9 mouse cellular contexts compared by ENCODE assay signal in genomic region chr19:15837715-15838175, GRCm38 (mm10).
DNase-seq lines count a peak whose midpoint lies in the region; ATAC-seq lines count a peak whose summit lies in the region.
"Had no signal": no experiment of that assay in that cellular context is flagged by ENCODE, and none has a peak within 500 bp of the region (broad histone marks: within the 10 kb centered on the region; RNA-seq: fewer than 3 reads in every experiment).

No protein-coding gene starts in this region.

- no peak overlapping the region for H3K4me3 ChIP-seq in heart, embryonic 12.5 days
- H3K4me3 ChIP-seq in intestine, embryonic 16.5 days (ENCODE audit: low read length): no peak overlapping the region
- H3K4me3 ChIP-seq: myocyte had no signal

- WGBS in heart, embryonic 12.5 days: 21% methylated on average over 1 of the region's 1 CpGs
- 10% methylated on average over 1 of the region's 1 CpGs for WGBS in intestine, embryonic 16.5 days

- no peaks in the 10 kb centered on the region for H3K36me3 ChIP-seq in heart, embryonic 12.5 days
- no peaks in the 10 kb centered on the region for H3K36me3 ChIP-seq in intestine, embryonic 16.5 days (ENCODE audit: control insufficient read depth, insufficient read depth, low read length)

- no peak overlapping the region for H3K27ac ChIP-seq in heart, embryonic 12.5 days (ENCODE audit: poor library complexity, severe bottlenecking)
- H3K27ac ChIP-seq in intestine, embryonic 16.5 days (ENCODE audit: low read length): no peak overlapping the region

- peaks cover 13% of the 10 kb centered on the region; the same call in 1 of the 2 replicates for H3K4me1 ChIP-seq in heart, embryonic 12.5 days (replicated peaks)
- peaks cover 8% of the 10 kb centered on the region; the same call in 1 of the 2 replicates for H3K4me1 ChIP-seq in intestine, embryonic 16.5 days (ENCODE audit: control insufficient read depth, insufficient read depth, low read length)

- ATAC-seq in heart, embryonic 12.5 days (ENCODE audit: insufficient number of reproducible peaks, low FRiP score): no peak
- ATAC-seq in intestine, embryonic 16.5 days: peak; percentile 70
- ATAC-seq in megakaryocyte progenitor cell, adult 5-6 weeks (replicated peaks; ENCODE audit: poor library complexity): peak; percentile 82
- no peak for ATAC-seq in erythroid progenitor cell, adult 5-6 weeks (replicated peaks; ENCODE audit: low FRiP score, poor library complexity, severe bottlenecking)

- no peak overlapping the region for H3K4me2 ChIP-seq in heart, embryonic 12.5 days
- no peak overlapping the region for H3K4me2 ChIP-seq in intestine, embryonic 16.5 days (ENCODE audit: low read depth, low read length)

- intact Hi-C loops in gastrocnemius, postnatal 14 days (cut with DNase I; ENCODE audit: low total_unique reads): no loop called here

- H3K9ac ChIP-seq in heart, embryonic 12.5 days: no peak overlapping the region
- no peak overlapping the region for H3K9ac ChIP-seq in intestine, embryonic 16.5 days (ENCODE audit: low read depth, low read length)

- H3K9me3 ChIP-seq in heart, embryonic 12.5 days (replicated peaks): no peaks in the 10 kb centered on the region
- H3K9me3 ChIP-seq in intestine, embryonic 16.5 days (ENCODE audit: control insufficient read depth, low read length): no peaks in the 10 kb centered on the region

- DNase-seq in heart, adult 11 months: peak; percentile 87
- peak; percentile 7 for DNase-seq in brain, adult 2 months (ENCODE audit: low read depth, low spot score)
- DNase-seq in gastrocnemius, postnatal 14 days: no peak
- no peak for DNase-seq in urinary bladder, adult 2 months (ENCODE audit: low spot score)

- H3K27me3 ChIP-seq in heart, embryonic 12.5 days (replicated peaks): no peaks in the 10 kb centered on the region
- H3K27me3 ChIP-seq in intestine, embryonic 16.5 days (replicated peaks; ENCODE audit: control insufficient read depth, insufficient read depth, low read length): no peaks in the 10 kb centered on the region

Comparison
In these comparisons a context has a peak if more than half of its experiments do, and no peak if none do; other contexts are left out.
1. DNase-seq: peak in heart, adult 11 months (single experiment) and brain, adult 2 months (single experiment); none in gastrocnemius, postnatal 14 days (single experiment) and urinary bladder, adult 2 months (single experiment).
2. ATAC-seq: peak in intestine, embryonic 16.5 days (single experiment) and megakaryocyte progenitor cell, adult 5-6 weeks (single experiment); none in heart, embryonic 12.5 days (single experiment) and erythroid progenitor cell, adult 5-6 weeks (single experiment).